Mouse (Mus musculus) CD8-positive naive resting alpha-beta T cell, adult 2 months (primary cell): ENCODE measurements around the gene Nrp1.

Experiments
- DNase-seq, 2 experiments: peaks; one replicate each; pipeline ENCODE4 v3.0.0; 2022; ENCODE audit warnings: low read depth in 2 of 2, low spot score in 2 of 2

Gene Nrp1

GRCm38 (mm10) chr8:128358406-128358755 lies at the start of gene Nrp1:
Nrp1 (plus strand) TSS chr8:128358604.
- peak; percentile 14 to 28 for DNase-seq

DNA sequence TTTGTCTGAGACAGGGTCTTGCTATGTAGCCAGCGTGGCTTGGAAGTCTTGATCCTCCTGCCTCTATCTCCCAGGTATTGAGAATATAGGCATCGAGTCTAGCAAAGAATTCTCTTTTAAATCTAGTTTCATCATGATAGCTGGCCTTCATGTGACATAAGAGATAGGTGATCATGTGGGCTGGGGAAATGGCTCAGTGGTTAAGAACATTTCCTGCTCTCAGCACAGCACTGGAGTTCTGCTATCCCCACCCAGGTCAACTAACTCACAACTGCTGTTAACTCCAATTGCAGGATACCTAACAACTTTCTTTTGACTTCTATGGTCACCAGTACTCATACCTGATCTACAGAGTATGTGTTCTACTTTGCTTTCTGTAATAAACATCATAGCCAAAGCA lies 37.6 kb upstream of the Nrp1 start:
- DNase-seq, result peak in 1 of 2 experiments; percentile 2

GRCm38 (mm10) chr8:128327281-128327680 lies 31.1 kb upstream of the Nrp1 start:
- DNase-seq, result no peak

GRCm38 (mm10) chr8:128327922-128328321 lies 30.5 kb upstream of the Nrp1 start:
- DNase-seq, result no peak

- no peak for DNase-seq
Observed at GRCm38 (mm10) chr8:128329502-128329901, 28.9 kb upstream of the Nrp1 start.

GRCm38 (mm10) chr8:128335976-128336375 lies 22.4 kb upstream of the Nrp1 start:
- DNase-seq, result no peak

DNA sequence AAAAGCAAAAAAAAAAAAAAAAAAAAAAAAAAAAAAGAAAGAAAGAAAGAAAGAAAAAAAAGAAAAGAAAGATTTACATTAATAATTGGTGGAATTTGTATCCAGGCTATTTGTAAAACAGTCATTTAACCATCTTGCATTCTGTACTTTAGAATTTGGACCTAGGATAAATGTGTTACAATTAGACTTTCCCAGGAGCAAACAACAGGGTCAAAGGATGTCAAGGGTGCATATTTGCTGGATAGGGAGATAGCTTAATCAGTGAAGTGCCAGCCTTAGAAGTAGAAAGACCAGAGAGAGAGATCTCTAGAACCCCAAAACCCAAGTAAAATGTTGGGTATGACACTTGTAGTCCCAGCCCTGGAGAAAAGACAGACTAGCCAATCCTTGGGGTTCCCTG lies 19.5 kb upstream of the Nrp1 start:
- no peak for DNase-seq

DNA sequence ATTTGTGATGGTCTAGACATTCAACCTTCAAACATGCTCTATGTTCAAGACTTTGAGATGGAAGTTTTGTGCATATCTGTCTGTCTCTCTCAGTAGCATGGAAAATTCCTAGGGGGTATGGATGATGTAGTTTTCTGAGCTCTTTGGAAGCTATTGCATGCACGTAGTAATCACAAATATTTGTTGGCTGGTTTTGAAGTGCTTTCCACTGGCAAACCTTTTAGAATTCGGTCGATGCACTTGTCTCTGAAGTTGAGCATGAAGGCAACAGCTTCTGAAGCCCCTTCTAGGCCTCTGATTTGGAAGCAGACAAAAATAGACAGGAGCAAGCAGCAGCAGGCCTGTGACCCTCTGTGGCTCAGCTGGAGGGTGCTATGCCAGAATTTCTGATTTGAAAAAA lies 18.9 kb upstream of the Nrp1 start:
- DNase-seq, result no peak

DNA sequence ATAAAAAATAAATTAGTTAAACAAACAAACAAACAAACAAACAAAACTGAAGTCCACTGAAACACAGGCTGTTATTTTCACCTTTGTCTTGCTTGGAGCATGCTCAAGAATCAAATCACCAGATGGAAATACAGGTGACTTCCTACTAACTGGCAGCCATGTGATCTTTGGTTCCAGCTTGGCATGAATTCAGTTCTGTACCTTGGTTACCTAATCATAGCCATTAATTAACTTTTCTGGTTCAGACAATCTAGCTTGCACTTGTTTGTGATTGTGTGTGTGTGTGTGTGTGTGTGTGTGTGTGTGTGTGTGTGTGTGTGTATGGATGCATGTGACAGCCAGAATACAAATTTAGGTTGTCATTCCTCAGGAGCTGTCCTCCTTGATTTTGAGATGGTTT lies 8.0 kb upstream of the Nrp1 start:
- DNase-seq, result no peak

GRCm38 (mm10) chr8:128351211-128351610 lies 7.2 kb upstream of the Nrp1 start:
- no peak for DNase-seq

GRCm38 (mm10) chr8:128352821-128353220 lies 5.6 kb upstream of the Nrp1 start:
- DNase-seq, result no peak

GRCm38 (mm10) chr8:128353999-128354398 lies 4.4 kb upstream of the Nrp1 start:
- DNase-seq, result no peak

GRCm38 (mm10) chr8:128355091-128355490 lies 3.3 kb upstream of the Nrp1 start:
- DNase-seq, result no peak

DNA sequence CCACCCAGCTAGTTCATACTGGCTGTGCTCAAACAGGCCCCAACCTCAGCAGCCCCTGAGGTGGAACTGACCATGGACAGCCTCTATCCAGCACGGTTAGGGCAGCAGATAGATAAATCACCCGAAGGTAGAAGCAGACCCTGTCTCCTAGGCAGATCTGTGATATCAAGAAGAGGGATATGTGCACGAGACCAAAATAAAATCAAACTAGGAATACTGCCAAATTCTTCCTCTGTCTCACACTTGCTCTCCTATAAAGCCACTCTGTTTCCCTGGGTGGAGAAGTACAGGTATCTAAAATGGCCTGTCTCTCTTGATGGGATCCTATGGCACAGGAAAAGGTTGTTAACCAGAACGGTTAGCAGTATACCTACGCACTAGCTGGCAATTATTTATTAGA lies 2.2 kb upstream of the Nrp1 start:
- no peak for DNase-seq

DNA sequence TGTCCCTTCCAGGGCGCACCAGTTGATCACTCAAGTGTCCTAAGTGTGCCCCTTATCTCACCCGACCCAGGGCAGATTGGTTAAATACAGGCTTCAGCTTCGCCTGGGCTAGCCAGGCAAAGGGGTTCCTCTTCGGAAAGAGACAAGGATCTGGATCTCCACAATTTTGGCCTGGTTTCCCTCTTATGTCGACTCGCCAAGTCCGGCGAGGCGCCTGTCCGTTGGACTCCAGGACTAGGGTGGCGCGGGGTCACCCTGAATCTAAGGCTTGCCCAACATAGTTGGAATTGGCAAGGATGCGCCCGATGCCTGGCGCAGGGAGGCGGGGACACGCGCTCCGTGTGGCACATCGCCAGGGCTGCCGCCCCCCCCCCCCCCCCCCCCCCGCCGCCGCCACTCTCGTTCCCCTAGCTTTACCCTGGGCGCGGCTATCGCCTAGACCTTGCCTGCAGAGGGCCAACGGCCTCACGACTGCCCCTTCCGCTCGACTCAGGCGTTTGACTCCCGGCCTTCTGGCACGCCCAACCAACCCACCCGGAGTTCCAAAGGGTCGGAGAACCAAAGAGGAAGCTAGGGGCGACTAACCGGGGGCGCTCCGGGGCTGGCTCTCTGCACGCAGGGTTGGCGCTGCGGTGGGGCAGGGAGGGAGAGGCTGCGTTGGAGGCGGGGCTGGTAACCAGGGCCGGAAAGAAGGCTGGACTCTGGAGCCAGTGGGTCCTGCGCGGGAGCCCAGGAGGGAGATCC lies 1.4 kb upstream of the Nrp1 start:
- DNase-seq, result peak in 1 of 2 experiments; percentile 7

DNA sequence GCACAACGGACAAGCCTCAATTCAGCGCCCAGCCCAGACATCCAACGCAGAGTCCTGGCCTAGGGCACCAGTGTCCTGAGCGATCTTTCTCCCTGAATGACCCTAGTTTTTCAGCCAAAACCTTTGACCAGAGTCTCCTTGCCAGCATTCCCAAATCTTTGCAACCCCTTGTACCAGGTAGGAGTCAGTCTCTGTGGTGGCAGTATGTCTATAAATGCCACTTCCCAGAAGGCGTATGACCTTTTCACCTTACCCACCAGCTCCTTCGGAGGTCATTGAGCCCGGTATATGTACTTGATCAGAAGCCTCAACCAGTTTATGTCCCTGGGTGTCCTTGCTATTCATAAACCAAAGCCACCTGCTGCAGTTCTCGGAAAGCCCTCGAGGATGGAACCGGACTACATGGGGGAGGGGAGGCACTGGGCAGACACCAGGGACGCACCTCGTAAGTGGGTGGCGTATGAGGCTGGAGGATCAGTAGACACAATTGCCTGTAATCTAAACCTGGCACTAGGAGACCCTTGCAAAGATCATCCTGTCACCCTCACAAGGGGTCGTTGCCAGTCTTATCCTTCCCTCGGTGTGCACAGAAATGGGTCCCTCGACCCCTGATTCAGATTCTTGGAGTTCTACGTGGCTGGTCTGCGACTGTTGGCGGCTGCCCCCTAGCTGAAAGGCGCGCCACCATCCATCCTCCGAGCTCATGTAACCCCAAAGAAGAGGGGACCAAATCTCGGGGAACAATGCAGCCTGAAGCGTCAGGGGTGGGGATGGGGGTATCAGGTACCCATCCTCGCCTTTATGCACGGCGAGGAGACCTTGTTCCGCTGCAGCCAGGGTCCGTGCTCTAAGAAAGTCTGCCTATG lies 631 bp upstream of the Nrp1 start:
- peak; percentile 14 to 23 for DNase-seq

- DNase-seq, result no peak
Observed at GRCm38 (mm10) chr8:128358756-128359520, 534 bp downstream of the Nrp1 start.

- peak; percentile 10 to 12 for DNase-seq
Observed at GRCm38 (mm10) chr8:128359521-128360318, 1.3 kb downstream of the Nrp1 start.

- DNase-seq, result no peak
Observed at GRCm38 (mm10) chr8:128361343-128361870, 3.0 kb downstream of the Nrp1 start.

DNA sequence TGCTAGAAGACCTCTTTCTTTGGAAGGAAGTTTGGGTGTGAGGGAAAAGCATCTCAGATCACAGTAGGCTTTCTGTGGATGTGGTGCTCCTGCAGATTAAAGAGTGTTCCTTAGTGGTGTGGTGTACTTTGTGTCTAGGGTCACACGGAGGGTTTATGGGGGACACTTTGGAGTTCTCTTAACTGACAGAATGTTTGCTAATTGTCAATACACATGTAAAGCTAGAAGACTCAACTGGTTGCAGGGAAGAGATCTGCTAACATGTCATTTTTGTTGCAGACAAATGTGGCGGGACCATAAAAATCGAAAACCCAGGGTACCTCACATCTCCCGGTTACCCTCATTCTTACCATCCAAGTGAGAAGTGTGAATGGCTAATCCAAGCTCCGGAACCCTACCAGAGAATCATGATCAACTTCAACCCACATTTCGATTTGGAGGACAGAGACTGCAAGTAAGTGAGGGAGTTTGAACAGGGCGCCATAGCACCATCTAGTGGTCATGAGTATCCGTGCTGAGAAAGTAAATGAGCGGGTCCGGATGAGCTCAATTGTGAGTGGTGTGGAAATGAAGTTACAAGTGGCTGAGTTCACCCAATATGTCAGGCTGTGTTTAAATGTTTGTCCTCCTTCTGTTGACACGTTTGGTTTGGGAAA lies 4.7 kb downstream of the Nrp1 start:
- peak; percentile 57 to 73 for DNase-seq
